ENCODE assay signal across 26 mouse cellular contexts in genomic region chr8:78533981-78534380, GRCm38 (mm10). TPM values are rescaled to one million over a fixed set of nuclear protein-coding genes. Genes with fewer than 3 reads are reported as not detected.
DNase-seq lines count a peak whose midpoint lies in the region; ATAC-seq and TF ChIP-seq lines count a peak whose summit lies in the region.
"Had no signal": no experiment of that assay in that cellular context is flagged by ENCODE, and none has a peak within 500 bp of the region (broad histone marks: within the 10 kb centered on the region; RNA-seq: fewer than 3 reads in every experiment).

No protein-coding gene starts in this region.

- no peaks in the 10 kb centered on the region for H3K9me3 ChIP-seq in heart, embryonic 10.5 days
- no peaks in the 10 kb centered on the region for H3K9me3 ChIP-seq in stomach, embryonic 14.5 days (ENCODE audit: control insufficient read depth, low read depth, low read length)
- H3K9me3 ChIP-seq in stomach, postnatal 0 days (ENCODE audit: control insufficient read depth, low read length): no peaks in the 10 kb centered on the region
- H3K9me3 ChIP-seq in stomach, embryonic 15.5 days: no peaks in the 10 kb centered on the region
- H3K9me3 ChIP-seq: embryonic facial prominence, embryonic 10.5 days; embryonic facial prominence, embryonic 12.5 days; forebrain, embryonic 13.5 days; G1E had no signal

- intact Hi-C loops in heart, postnatal 25 days (cut with DNase I): no loop called here

- no peak overlapping the region for H3K9ac ChIP-seq in stomach, embryonic 14.5 days (replicated peaks; ENCODE audit: low read depth, low read length)
- no peak overlapping the region for H3K9ac ChIP-seq in stomach, postnatal 0 days (ENCODE audit: low read length)
- H3K9ac ChIP-seq in stomach, embryonic 15.5 days: no peak overlapping the region
- H3K9ac ChIP-seq: embryonic facial prominence, embryonic 12.5 days; forebrain, embryonic 13.5 days had no signal

- no peak; the same call in 1 of the 2 replicates for ATAC-seq in stomach, embryonic 14.5 days (ENCODE audit: insufficient number of reproducible peaks, insufficient read depth, low FRiP score, low read depth)
- no peak for ATAC-seq in stomach, postnatal 0 days (ENCODE audit: low FRiP score, low TSS enrichment)
- ATAC-seq in stomach, embryonic 15.5 days (ENCODE audit: insufficient read depth, low FRiP score, low read depth): no peak
- ATAC-seq: activated CD4-positive, CD25-positive, alpha-beta regulatory T cell, adult 4 months; CD4-positive, CD25-positive, alpha-beta regulatory T cell, adult 4 months; forebrain, embryonic 13.5 days; forebrain, embryonic 16.5 days; Patski had no signal

- no peaks in the 10 kb centered on the region for H3K27me3 ChIP-seq in heart, embryonic 10.5 days (ENCODE audit: insufficient read depth, poor library complexity, severe bottlenecking)
- H3K27me3 ChIP-seq in stomach, embryonic 14.5 days (ENCODE audit: control insufficient read depth, insufficient read depth, low read length): no peaks in the 10 kb centered on the region
- H3K27me3 ChIP-seq in stomach, postnatal 0 days (ENCODE audit: control insufficient read depth, insufficient read depth, low read length): no peaks in the 10 kb centered on the region
- no peaks in the 10 kb centered on the region for H3K27me3 ChIP-seq in stomach, embryonic 15.5 days (replicated peaks)
- H3K27me3 ChIP-seq: CH12.LX; embryonic facial prominence, embryonic 12.5 days; forebrain, embryonic 13.5 days; Patski had no signal

- no peak for TF ChIP-seq CTCF in stomach, postnatal 0 days (IDR thresholded peaks at IDR 0.05; ENCODE audit: low read depth)

- TF ChIP-seq EP300 in stomach, postnatal 0 days (optimal IDR thresholded peaks at IDR 0.05): no peak

- WGBS in heart, embryonic 10.5 days: 84% methylated on average over 6 of the region's 6 CpGs
- WGBS in stomach, embryonic 14.5 days: 53% methylated on average over 6 of the region's 6 CpGs
- WGBS in stomach, postnatal 0 days: 64% methylated on average over 6 of the region's 6 CpGs
- 56% methylated on average over 6 of the region's 6 CpGs for WGBS in stomach, embryonic 15.5 days

- H3K4me3 ChIP-seq in heart, embryonic 10.5 days: no peak overlapping the region
- no peak overlapping the region for H3K4me3 ChIP-seq in stomach, embryonic 14.5 days (ENCODE audit: low read depth, low read length)
- no peak overlapping the region for H3K4me3 ChIP-seq in stomach, postnatal 0 days (ENCODE audit: low read depth, low read length)
- no peak overlapping the region for H3K4me3 ChIP-seq in stomach, embryonic 15.5 days (replicated peaks)
- H3K4me3 ChIP-seq: embryonic facial prominence, embryonic 10.5 days; embryonic facial prominence, embryonic 12.5 days; forebrain, embryonic 13.5 days had no signal

- no peaks in the 10 kb centered on the region for H3K4me1 ChIP-seq in heart, embryonic 10.5 days
- no peaks in the 10 kb centered on the region for H3K4me1 ChIP-seq in stomach, embryonic 14.5 days (ENCODE audit: control insufficient read depth, insufficient read depth, low read length)
- no peaks in the 10 kb centered on the region for H3K4me1 ChIP-seq in stomach, postnatal 0 days (replicated peaks; ENCODE audit: control insufficient read depth, insufficient read depth)
- H3K4me1 ChIP-seq in stomach, embryonic 15.5 days: peaks cover 8% of the 10 kb centered on the region; the same call in 1 of the 2 replicates
- H3K4me1 ChIP-seq: embryonic facial prominence, embryonic 10.5 days; embryonic facial prominence, embryonic 12.5 days; forebrain, embryonic 13.5 days had no signal

- H3K4me2 ChIP-seq in stomach, embryonic 14.5 days (replicated peaks; ENCODE audit: low read depth, low read length): no peak overlapping the region
- H3K4me2 ChIP-seq in stomach, postnatal 0 days (replicated peaks; ENCODE audit: low read depth): no peak overlapping the region
- no peak overlapping the region for H3K4me2 ChIP-seq in stomach, embryonic 15.5 days
- H3K4me2 ChIP-seq: embryonic facial prominence, embryonic 12.5 days; forebrain, embryonic 13.5 days had no signal

- DNase-seq in heart, embryonic 10.5 days (ENCODE audit: low spot score): peak; percentile 42
- DNase-seq in heart, postnatal 25 days (ENCODE audit: low spot score): no peak
- DNase-seq in stomach, postnatal 0 days (ENCODE audit: low spot score): no peak
- peak; percentile 91 for DNase-seq in R1 (ENCODE audit: low read depth, low spot score)
- no peak for DNase-seq in adrenal gland, postnatal 4 days (ENCODE audit: low spot score in 2 of 2)
- DNase-seq in frontal cortex, postnatal 14 days (ENCODE audit: low spot score in 2 of 2): no peak
- DNase-seq: adrenal gland, adult 8-10 months; adrenal gland, postnatal 14 days; adrenal gland, postnatal 36 days; B cell, adult 2 months; cerebellum, adult 11 months; cerebellum, adult 18-20 months; cerebellum, adult 8-10 months; cerebellum, adult 9-11 months; cerebellum, postnatal 14 days had no signal

- H3K36me3 ChIP-seq in heart, embryonic 10.5 days: peaks cover 39% of the 10 kb centered on the region
- H3K36me3 ChIP-seq in stomach, embryonic 14.5 days (ENCODE audit: control insufficient read depth, insufficient read depth, low read length): peaks cover 22% of the 10 kb centered on the region
- no peaks in the 10 kb centered on the region for H3K36me3 ChIP-seq in stomach, postnatal 0 days (ENCODE audit: control insufficient read depth, insufficient read depth, low read length)
- H3K36me3 ChIP-seq in stomach, embryonic 15.5 days: 0 out of 2 replicates have a peak, but pooled peaks cover 3% of the 10 kb centered on the region

- no peak overlapping the region for H3K27ac ChIP-seq in heart, embryonic 10.5 days
- H3K27ac ChIP-seq in stomach, embryonic 14.5 days (ENCODE audit: low read length): peak overlapping the region; percentile 49; the same call in 1 of the 2 replicates
- no peak overlapping the region for H3K27ac ChIP-seq in stomach, postnatal 0 days (replicated peaks)
- H3K27ac ChIP-seq in stomach, embryonic 15.5 days: peak overlapping the region; percentile 32; the same call in 1 of the 2 replicates
- H3K27ac ChIP-seq: embryonic facial prominence, embryonic 10.5 days; embryonic facial prominence, embryonic 12.5 days; forebrain, embryonic 13.5 days had no signal

RNA-seq across cellular contexts. Expression of gene Slc10a7, which starts 24.8 kb away (rescaled TPM):
- 9.2 and 10.0 TPM in 2 replicates for polyA plus RNA-seq in heart, embryonic 10.5 days (2016; fragmentation: Nextera tagmentation; extraction: Ambion mirVana)
- total RNA-seq in heart, postnatal 25 days (2021): 1 to 10 TPM; 4.4 to 5.7 TPM
- polyA plus RNA-seq in stomach, embryonic 14.5 days (2014; fragmentation: Nextera tagmentation; extraction: Ambion mirVana): 14.6 and 15.6 TPM in 2 replicates
- 11.3 and 11.4 TPM in 2 replicates for polyA plus RNA-seq in stomach, postnatal 0 days (2015; fragmentation: Nextera tagmentation; extraction: Ambion mirVana)
- polyA plus RNA-seq in stomach, embryonic 15.5 days (2015; fragmentation: Nextera tagmentation; extraction: Ambion mirVana): 18.7 and 19.5 TPM in 2 replicates
- 10 to 100 TPM; 23.4 to 27.0 TPM for total RNA-seq in adrenal gland, postnatal 4 days (2021)

RNA-seq across cellular contexts. Expression of gene Rbmxl1, which starts 25.3 kb away (rescaled TPM):
- polyA plus RNA-seq in heart, embryonic 10.5 days (2016; fragmentation: Nextera tagmentation; extraction: Ambion mirVana): 199 and 273 TPM in 2 replicates
- total RNA-seq in heart, postnatal 25 days (2021): 10 to 100 TPM; 18.2 to 20.1 TPM
- 235 and 239 TPM in 2 replicates for polyA plus RNA-seq in stomach, embryonic 14.5 days (2014; fragmentation: Nextera tagmentation; extraction: Ambion mirVana)
- polyA plus RNA-seq in stomach, postnatal 0 days (2015; fragmentation: Nextera tagmentation; extraction: Ambion mirVana): 76.1 and 78.6 TPM in 2 replicates
- 191 and 204 TPM in 2 replicates for polyA plus RNA-seq in stomach, embryonic 15.5 days (2015; fragmentation: Nextera tagmentation; extraction: Ambion mirVana)
- 10 to 100 TPM; 71.2 to 74.9 TPM for total RNA-seq in adrenal gland, postnatal 4 days (2021)

Comparison
In these comparisons a context has a peak if more than half of its experiments do, and no peak if none do; other contexts are left out.
1. DNase-seq: peak in heart, embryonic 10.5 days (single experiment) and R1 (single experiment); none in heart, postnatal 25 days (single experiment), stomach, postnatal 0 days (single experiment), adrenal gland, postnatal 4 days (0 of 2) and frontal cortex, postnatal 14 days (0 of 2).
2. H3K27ac ChIP-seq: peak in stomach, embryonic 14.5 days (single experiment) and stomach, embryonic 15.5 days (single experiment); none in heart, embryonic 10.5 days (single experiment) and stomach, postnatal 0 days (single experiment).